19 mouse cellular contexts compared by ENCODE assay signal in genomic region chr14:45826023-45826422, GRCm38 (mm10).
A peak's percentile ranks its signal among the peaks of the same experiment; 100 is the strongest.
DNase-seq lines count a peak whose midpoint lies in the region; TF ChIP-seq lines count a peak whose summit lies in the region.
"Had no signal": no experiment of that assay in that cellular context is flagged by ENCODE, and none has a peak within 500 bp of the region (broad histone marks: within the 10 kb centered on the region; RNA-seq: fewer than 3 reads in every experiment).

No protein-coding gene starts in this region.

- H3K4me3 ChIP-seq in cerebellum, adult 2 months (replicated peaks; ENCODE audit: insufficient read depth, low read depth, low read length) = no peak overlapping the region
- H3K4me3 ChIP-seq: left cerebral cortex, adult 2 months had no signal

- no peak for TF ChIP-seq CTCF in cerebellum, adult 2 months (IDR thresholded peaks at IDR 0.05; ENCODE audit: borderline replicate concordance, insufficient read depth, low read depth, low read length)

- no peaks in the 10 kb centered on the region for H3K4me1 ChIP-seq in cerebellum, adult 2 months (ENCODE audit: control insufficient read depth, insufficient read depth, low read length)

- 86% methylated on average over 3 of the region's 3 CpGs for WGBS in cerebellum, adult 2 months

- H3K27me3 ChIP-seq in cerebellum, adult 2 months (ENCODE audit: control insufficient read depth, insufficient read depth, low read length) = no peaks in the 10 kb centered on the region

- no peak for TF ChIP-seq POLR2A in cerebellum, adult 2 months (IDR thresholded peaks at IDR 0.05; ENCODE audit: borderline replicate concordance, insufficient read depth, low read length)

- no peak overlapping the region for H3K27ac ChIP-seq in cerebellum, adult 2 months (ENCODE audit: insufficient read depth, low read length)
- H3K27ac ChIP-seq: kidney, postnatal 0 days; left cerebral cortex, adult 2 months; macrophage had no signal

- peak; percentile 9 for DNase-seq in embryo, embryonic 10.5 days (ENCODE audit: low spot score)
- no peak for DNase-seq in embryo, embryonic 9.5 days (ENCODE audit: extremely low spot score)
- DNase-seq in adipocyte (ENCODE audit: low spot score) = peak; percentile 3
- DNase-seq in hindlimb bud, embryonic 11.5 days (ENCODE audit: extremely low spot score, low read depth, low spot score) = peak; percentile 39
- peak; percentile 22 for DNase-seq in skeletal muscle tissue, adult 2 months (ENCODE audit: low read depth, low spot score)
- no peak for DNase-seq in thymus, postnatal 10 days (ENCODE audit: low spot score in 2 of 2)
- no peak for DNase-seq in cerebellum, adult 2 months
- DNase-seq in layer of hippocampus, adult 11-12 months (ENCODE audit: low spot score) = no peak
- DNase-seq: adrenal gland, adult 8-10 months; cerebellum, postnatal 14 days; forebrain, postnatal 0 days; kidney, adult 11 months; lung, adult 2 months; midbrain, embryonic 14.5 days; right cerebral cortex, postnatal 4 days; thymus, postnatal 14 days had no signal

Comparison
In these comparisons a context has a peak if more than half of its experiments do, and no peak if none do; other contexts are left out.
1. DNase-seq: peak in embryo, embryonic 10.5 days (single experiment), adipocyte (single experiment), hindlimb bud, embryonic 11.5 days (single experiment) and skeletal muscle tissue, adult 2 months (single experiment); none in embryo, embryonic 9.5 days (single experiment), thymus, postnatal 10 days (0 of 2), cerebellum, adult 2 months (0 of 2) and layer of hippocampus, adult 11-12 months (single experiment).